ENCODE assay signal across 24 mouse cellular contexts in genomic region chr7:16525448-16525847, GRCm38 (mm10). TPM values are rescaled to one million over a fixed set of nuclear protein-coding genes. Genes with fewer than 3 reads are reported as not detected.
A peak's percentile ranks its signal among the peaks of the same experiment; 100 is the strongest.
DNase-seq lines count a peak whose midpoint lies in the region; ATAC-seq and TF ChIP-seq lines count a peak whose summit lies in the region.
"Had no signal": no experiment of that assay in that cellular context is flagged by ENCODE, and none has a peak within 500 bp of the region (broad histone marks: within the 10 kb centered on the region; RNA-seq: fewer than 3 reads in every experiment).

No protein-coding gene starts in this region.

- no peak overlapping the region for H3K4me3 ChIP-seq in liver, adult 2 months (ENCODE audit: insufficient read depth, low read depth, low read length)
- H3K4me3 ChIP-seq in liver, embryonic 11.5 days (ENCODE audit: low read depth, low read length), result no peak overlapping the region
- no peak overlapping the region for H3K4me3 ChIP-seq in heart, adult 2 months
- no peak overlapping the region for H3K4me3 ChIP-seq in heart, embryonic 14.5 days (ENCODE audit: control insufficient read depth in 1 of 2, insufficient read depth in 1 of 2, low read depth in 1 of 2, low read length in 2 of 2)
- H3K4me3 ChIP-seq: forebrain, embryonic 12.5 days; limb, embryonic 12.5 days; megakaryocyte, embryonic 14.5 days; midbrain, embryonic 13.5 days had no signal

- H3K9ac ChIP-seq in liver, adult 2 months (ENCODE audit: low read depth, low read length), result no peak overlapping the region
- no peak overlapping the region for H3K9ac ChIP-seq in liver, embryonic 11.5 days (ENCODE audit: low read depth, low read length)
- H3K9ac ChIP-seq in heart, adult 2 months (ENCODE audit: low read depth, low read length), result no peak overlapping the region
- H3K9ac ChIP-seq in heart, embryonic 14.5 days (ENCODE audit: low read length), result no peak overlapping the region
- H3K9ac ChIP-seq: forebrain, embryonic 12.5 days; limb, embryonic 12.5 days; midbrain, embryonic 13.5 days had no signal

- TF ChIP-seq EP300 in heart, adult 2 months (IDR thresholded peaks at IDR 0.05; ENCODE audit: insufficient read depth, low read depth, low read length), result no peak

- no peak for TF ChIP-seq CTCF in liver, adult 2 months (IDR thresholded peaks at IDR 0.05; ENCODE audit: low read depth, low read length)
- TF ChIP-seq CTCF in heart, adult 2 months (IDR thresholded peaks at IDR 0.05), result no peak

- intact Hi-C loops in heart, adult 2 months (cut with DNase I), result no loop called here

- peak; percentile 27 for DNase-seq in liver, adult 2 months (ENCODE audit: extremely low read depth, low read depth, low spot score)
- DNase-seq in liver, embryonic 11.5 days (ENCODE audit: low spot score), result no peak
- peak; percentile 40 for DNase-seq in brain, adult 2 months (ENCODE audit: low read depth, low spot score)
- DNase-seq in heart, adult 2 months, result peak; percentile 41 to 42
- DNase-seq in retina, postnatal 1 day, result no peak
- no peak for DNase-seq in cerebellum, adult 11 months
- DNase-seq in cerebellum, adult 9-10 months, result no peak
- DNase-seq: adrenal gland, adult 8-10 months; cerebellum, adult 8-10 months; kidney, postnatal 25 days; right cerebral cortex, postnatal 25 days; thymus, postnatal 25 days had no signal

- no peaks in the 10 kb centered on the region for H3K9me3 ChIP-seq in liver, embryonic 11.5 days (ENCODE audit: control insufficient read depth, low read length)
- no peaks in the 10 kb centered on the region for H3K9me3 ChIP-seq in heart, embryonic 14.5 days (ENCODE audit: control insufficient read depth, low read length)
- H3K9me3 ChIP-seq: forebrain, embryonic 12.5 days; limb, embryonic 12.5 days; megakaryocyte, embryonic 14.5 days; midbrain, embryonic 13.5 days had no signal

- peaks cover 1% of the 10 kb centered on the region; the same call in 1 of the 2 replicates for H3K36me3 ChIP-seq in liver, adult 2 months (ENCODE audit: control insufficient read depth, insufficient read depth, low read length)
- H3K36me3 ChIP-seq in liver, embryonic 11.5 days (ENCODE audit: control insufficient read depth, insufficient read depth, low read length), result no peaks in the 10 kb centered on the region
- H3K36me3 ChIP-seq in heart, adult 2 months (ENCODE audit: control insufficient read depth, insufficient read depth, low read length), result peaks cover 5% of the 10 kb centered on the region; the same call in 1 of the 2 replicates
- H3K36me3 ChIP-seq in heart, embryonic 14.5 days (ENCODE audit: control insufficient read depth, insufficient read depth, low read length), result peaks cover 3% of the 10 kb centered on the region

- H3K79me2 ChIP-seq in liver, adult 2 months (ENCODE audit: control insufficient read depth, insufficient read depth, low read length), result peaks cover 13% of the 10 kb centered on the region; the same call in 1 of the 2 replicates
- H3K79me2 ChIP-seq in heart, adult 2 months (replicated peaks; ENCODE audit: control insufficient read depth, insufficient read depth, low read length), result no peaks in the 10 kb centered on the region

- H3K27me3 ChIP-seq in liver, adult 2 months (ENCODE audit: control insufficient read depth, insufficient read depth, low read length), result no peaks in the 10 kb centered on the region
- no peaks in the 10 kb centered on the region for H3K27me3 ChIP-seq in liver, embryonic 11.5 days (replicated peaks; ENCODE audit: control insufficient read depth, insufficient read depth, low read length)
- H3K27me3 ChIP-seq in heart, adult 2 months (ENCODE audit: control insufficient read depth, insufficient read depth, low read length), result no peaks in the 10 kb centered on the region
- no peaks in the 10 kb centered on the region for H3K27me3 ChIP-seq in heart, embryonic 14.5 days (ENCODE audit: control insufficient read depth, insufficient read depth, low read length)
- H3K27me3 ChIP-seq: forebrain, embryonic 12.5 days; limb, embryonic 12.5 days; megakaryocyte, embryonic 14.5 days; midbrain, embryonic 13.5 days had no signal

- H3K4me1 ChIP-seq in liver, adult 2 months (ENCODE audit: control insufficient read depth, insufficient read depth, low read length), result peaks cover 3% of the 10 kb centered on the region; the same call in 1 of the 2 replicates
- H3K4me1 ChIP-seq in liver, embryonic 11.5 days (replicated peaks; ENCODE audit: control insufficient read depth, insufficient read depth, low read length), result no peaks in the 10 kb centered on the region
- H3K4me1 ChIP-seq in heart, adult 2 months (ENCODE audit: control insufficient read depth, insufficient read depth, low read length), result peaks cover 10% of the 10 kb centered on the region
- H3K4me1 ChIP-seq in heart, embryonic 14.5 days (ENCODE audit: control insufficient read depth in 2 of 2, insufficient read depth in 2 of 2, low read length in 2 of 2), result peaks cover 18 to 28% of the 10 kb centered on the region in 2 experiments
- H3K4me1 ChIP-seq: forebrain, embryonic 12.5 days; limb, embryonic 12.5 days; midbrain, embryonic 13.5 days had no signal

- no peak for TF ChIP-seq POLR2A in liver, adult 2 months (IDR thresholded peaks at IDR 0.05; ENCODE audit: extremely low read depth, insufficient read depth, low read length)
- no peak for TF ChIP-seq POLR2A in heart, adult 2 months (IDR thresholded peaks at IDR 0.05; ENCODE audit: insufficient read depth, low read depth, low read length)

- H3K27ac ChIP-seq in liver, adult 2 months (replicated peaks; ENCODE audit: insufficient read depth, low read depth, low read length), result no peak overlapping the region
- no peak overlapping the region for H3K27ac ChIP-seq in liver, embryonic 11.5 days (ENCODE audit: low read depth, low read length)
- H3K27ac ChIP-seq in heart, adult 2 months, result peak overlapping the region; percentile 0; the same call in 1 of the 2 replicates
- H3K27ac ChIP-seq in heart, embryonic 14.5 days (replicated peaks in 1 of 2; ENCODE audit: control insufficient read depth in 1 of 2, insufficient read depth in 1 of 2, low read depth in 2 of 2, low read length in 2 of 2), result peak overlapping the region; percentile 63 to 79; a peak in 3 of 4 replicates
- H3K27ac ChIP-seq: forebrain, embryonic 12.5 days; limb, embryonic 12.5 days; midbrain, embryonic 13.5 days had no signal

- H3K4me2 ChIP-seq in liver, embryonic 11.5 days, result no peak overlapping the region
- no peak overlapping the region for H3K4me2 ChIP-seq in heart, embryonic 14.5 days (ENCODE audit: low read length)
- H3K4me2 ChIP-seq: forebrain, embryonic 12.5 days; limb, embryonic 12.5 days; midbrain, embryonic 13.5 days had no signal

- ATAC-seq in liver, embryonic 11.5 days (replicated peaks; ENCODE audit: low FRiP score), result no peak
- peak; percentile 63; the same call in 1 of the 2 replicates for ATAC-seq in heart, embryonic 14.5 days (ENCODE audit: insufficient number of reproducible peaks, insufficient read depth, low FRiP score, low read depth)
- ATAC-seq: activated CD4-positive, CD25-positive, alpha-beta regulatory T cell, adult 4 months; intestine, postnatal 0 days; midbrain, embryonic 13.5 days had no signal

- WGBS in liver, adult 2 months, result 57% methylated on average over 3 of the region's 3 CpGs
- WGBS in liver, embryonic 11.5 days, result 90% methylated on average over 3 of the region's 3 CpGs
- WGBS in heart, adult 2 months, result 35% methylated on average over 3 of the region's 3 CpGs
- 22% methylated on average over 3 of the region's 3 CpGs for WGBS in heart, embryonic 14.5 days

RNA-seq across cellular contexts. Expression of gene Npas1, which starts 47.9 kb away (rescaled TPM):
- not detected in 2 replicates for total RNA-seq in liver, adult 2 months (2014; rRNA removed)
- not detected in 2 replicates for polyA plus RNA-seq in liver, adult 2 months (2012; rRNA removed)
- polyA plus RNA-seq in liver, embryonic 11.5 days (2014; fragmentation: Nextera tagmentation; extraction: Ambion mirVana), result 0.18 and 0.22 TPM in 2 replicates
- total RNA-seq in heart, adult 2 months (2021), result not detected
- polyA plus RNA-seq in heart, adult 2 months (2012; rRNA removed), result not detected in 2 replicates
- 0.20 TPM in 1 of 2 replicates, not detected in the other for polyA plus RNA-seq in heart, embryonic 14.5 days (2014; fragmentation: Nextera tagmentation; extraction: Ambion mirVana)
- total RNA-seq: gastrocnemius, postnatal 4 days; monocyte, adult 5-6 weeks had no signal
- polyA plus RNA-seq: kidney, embryonic 14.5 days; spleen, adult 2 months; stomach, embryonic 14.5 days had no signal

Comparison
In these comparisons a context has a peak if more than half of its experiments do, and no peak if none do; other contexts are left out.
1. DNase-seq: peak in liver, adult 2 months (single experiment), brain, adult 2 months (single experiment) and heart, adult 2 months (2 of 2); none in liver, embryonic 11.5 days (single experiment), retina, postnatal 1 day (single experiment), cerebellum, adult 11 months (single experiment) and cerebellum, adult 9-10 months (single experiment).
2. H3K27ac ChIP-seq: peak in heart, adult 2 months (single experiment) and heart, embryonic 14.5 days (2 of 2); none in liver, adult 2 months (single experiment) and liver, embryonic 11.5 days (single experiment).